Mouse (Mus musculus) testis, adult 2 months (tissue): Measurements from ENCODE around the gene Adgb.

Source experiments
- CTCF ChIP-seq: fragments of 200-500 bp; IDR thresholded peaks from 2 replicates; pipeline ENCODE4 v1.5.1; 2012; ENCODE audit warnings: low read depth, mild to moderate bottlenecking, inconsistent platforms, low read length, moderate library complexity; ENCODE audit not compliant: control insufficient read depth, insufficient read depth, insufficient replicate concordance
- POLR2A ChIP-seq: fragments of 200-500 bp; IDR thresholded peaks from 2 replicates; pipeline ENCODE4 v1.6.1; 2012; ENCODE audit warnings: low read depth, mild to moderate bottlenecking, inconsistent platforms, low read length, moderate library complexity; ENCODE audit not compliant: control insufficient read depth

- TF ChIP-seq CTCF (no peak), POLR2A (no peak)
These were observed 171.1 kb downstream of the Adgb start for GRCm38 (mm10) chr10:10300915-10301439.
